Mouse (Mus musculus): ENCODE data around the gene Pycard. TPM values are rescaled to one million over a fixed set of nuclear protein-coding genes. Genes with fewer than 3 reads are reported as not detected.
"Not testable (repeated sequence)": the region's sequence is repeated elsewhere in the genome, so short reads cannot be mapped to it uniquely, and the experiment has no call there.

Gene Pycard
- polyA plus RNA-seq, 1 experiment from 2014 or later: 177 TPM

DNA sequence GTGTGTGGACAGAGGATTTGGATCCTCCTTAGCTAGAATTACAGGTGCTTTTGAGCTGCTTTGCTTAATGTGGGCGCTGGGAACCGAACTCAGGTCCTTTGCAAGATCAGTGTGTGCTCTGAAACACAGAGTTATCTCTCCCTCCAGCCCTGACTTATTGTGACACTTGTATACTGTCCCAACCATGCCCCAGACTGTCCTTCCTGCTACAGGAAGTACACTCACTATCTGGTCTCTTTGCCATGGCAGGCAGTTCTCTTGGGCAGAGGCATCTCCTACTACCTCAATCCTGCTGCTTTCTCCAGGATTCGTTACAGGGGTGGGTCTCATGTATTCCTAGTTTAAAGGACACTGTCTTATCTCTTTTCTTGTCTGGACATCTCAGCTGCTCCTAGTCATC, 24.6 kb upstream of the Pycard start:
- Histone ChIP-seq H3K4me1 (no peaks in the 10 kb centered on the region), H3K9ac (no peak overlapping the region), H3K4me3 (replicated peaks) (no peak overlapping the region), H3K4me2 (no peak overlapping the region), H3K27ac (no peak overlapping the region), H3K27me3 (replicated peaks) (no peaks in the 10 kb centered on the region), H3K9me3 (no peaks in the 10 kb centered on the region), H3K36me3 (no peaks in the 10 kb centered on the region)
- no peak for ATAC-seq (ENCODE audit: insufficient read depth, low FRiP score, low read depth)
- WGBS: 85% methylated on average over 3 of the region's 3 CpGs

DNA sequence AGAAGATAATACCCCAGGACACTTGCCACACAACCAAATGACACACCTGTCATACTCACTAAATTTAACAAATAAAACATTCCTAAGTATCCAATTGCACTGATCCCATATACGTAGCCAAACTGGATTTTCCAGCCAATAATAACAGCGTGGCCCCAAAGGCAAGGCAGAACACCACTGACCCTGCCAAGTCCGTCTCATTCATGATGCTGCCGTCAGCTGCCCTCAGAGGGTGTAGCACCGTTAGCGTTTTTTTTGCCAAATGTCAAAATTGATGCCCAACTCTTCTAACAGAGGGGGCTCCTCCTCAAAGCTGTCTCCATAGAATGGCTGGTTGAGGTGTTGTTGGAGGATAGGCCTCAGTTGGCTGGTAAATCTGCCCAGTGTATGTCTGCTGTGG, 23.0 kb upstream of the Pycard start:
- no peak overlapping the region for H3K4me3 ChIP-seq (replicated peaks)
- ATAC-seq (ENCODE audit: insufficient read depth, low FRiP score, low read depth): no peak
- 70% methylated on average over 6 of the region's 6 CpGs for WGBS
- H3K9me3 ChIP-seq: no peaks in the 10 kb centered on the region
- no peaks in the 10 kb centered on the region for H3K36me3 ChIP-seq
- no peak overlapping the region for H3K4me2 ChIP-seq
- H3K9ac ChIP-seq: no peak overlapping the region
- no peaks in the 10 kb centered on the region for H3K27me3 ChIP-seq (replicated peaks)
- H3K4me1 ChIP-seq: no peaks in the 10 kb centered on the region
- H3K27ac ChIP-seq: no peak overlapping the region

- H3K36me3 ChIP-seq; H3K27ac ChIP-seq; H3K4me2 ChIP-seq; H3K9ac ChIP-seq; H3K4me1 ChIP-seq; H3K4me3 ChIP-seq (replicated peaks); H3K9me3 ChIP-seq; H3K27me3 ChIP-seq (replicated peaks); ATAC-seq (ENCODE audit: insufficient read depth, low FRiP score, low read depth): not testable (repeated sequence)
- 54% methylated on average over 5 of the region's 5 CpGs for WGBS
Measured at GRCm38 (mm10) chr7:128016134-128016533, 22.5 kb upstream of the Pycard start.

DNA sequence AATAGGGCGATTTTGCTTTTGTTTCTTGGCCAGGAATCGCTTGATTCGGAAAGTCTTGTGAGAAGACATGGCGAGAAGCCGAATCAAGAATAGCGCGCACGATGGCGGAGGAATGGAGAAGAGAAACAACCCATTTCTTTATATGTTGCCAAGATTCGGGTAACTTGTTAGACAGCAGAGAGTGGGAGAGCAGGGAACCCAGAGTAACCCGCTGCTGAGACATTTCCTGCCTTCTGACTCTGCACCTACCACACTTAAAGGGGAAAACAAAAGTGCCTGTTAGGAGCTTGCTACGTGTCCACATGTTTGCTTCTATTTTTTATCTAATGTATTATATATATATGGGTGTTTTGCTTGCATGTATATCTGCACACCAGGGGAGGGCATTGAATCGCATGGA, 19.4 kb upstream of the Pycard start:
- WGBS: 92% methylated on average over 13 of the region's 13 CpGs

DNA sequence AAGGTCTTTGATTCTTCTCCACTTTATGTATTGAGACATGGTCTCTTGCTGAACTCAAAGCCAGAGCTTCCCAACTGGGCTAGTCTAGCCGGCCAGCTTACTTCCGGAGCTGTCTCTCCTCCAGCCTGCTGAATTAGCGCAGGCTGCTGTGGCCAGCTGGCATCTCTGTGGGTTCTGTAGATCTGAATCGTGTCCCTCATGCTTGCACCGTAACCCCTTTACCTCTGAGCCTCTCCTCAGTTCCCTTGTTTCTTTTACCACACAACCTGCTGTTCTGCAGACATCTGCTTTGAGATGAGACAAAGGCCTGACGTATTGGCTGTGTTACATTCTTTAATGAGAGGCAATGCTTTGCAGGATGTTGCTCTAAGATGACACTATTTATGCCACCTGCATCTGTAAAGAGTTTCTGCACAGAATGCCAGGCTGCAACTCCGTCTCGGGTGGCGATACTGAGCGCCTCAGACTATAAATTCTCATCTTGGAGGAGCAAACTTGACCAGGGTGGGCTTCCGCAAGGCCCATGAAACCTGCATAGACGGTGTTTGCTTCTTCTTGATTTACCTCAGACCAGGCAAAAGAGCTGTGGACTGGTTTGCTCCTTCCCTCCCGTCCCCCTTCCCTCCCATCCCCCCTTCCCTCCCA, 18.6 kb upstream of the Pycard start:
- H3K27me3 ChIP-seq (replicated peaks): no peaks in the 10 kb centered on the region
- 75% methylated on average over 13 of the region's 13 CpGs for WGBS
- ATAC-seq (ENCODE audit: insufficient read depth, low FRiP score, low read depth): no peak

More for the DNA sequence above, 19.4 kb upstream of the Pycard start:
- Histone ChIP-seq H3K9ac (no peak overlapping the region), H3K27me3 (replicated peaks) (no peaks in the 10 kb centered on the region), H3K4me1 (0 out of 2 replicates have a peak, but pooled peaks cover 2% of the 10 kb centered on the region), H3K9me3 (no peaks in the 10 kb centered on the region), H3K36me3 (no peaks in the 10 kb centered on the region), H3K27ac (no peak overlapping the region), H3K4me2 (no peak overlapping the region), H3K4me3 (replicated peaks) (no peak overlapping the region)
- ATAC-seq (ENCODE audit: insufficient read depth, low FRiP score, low read depth): no peak

DNA sequence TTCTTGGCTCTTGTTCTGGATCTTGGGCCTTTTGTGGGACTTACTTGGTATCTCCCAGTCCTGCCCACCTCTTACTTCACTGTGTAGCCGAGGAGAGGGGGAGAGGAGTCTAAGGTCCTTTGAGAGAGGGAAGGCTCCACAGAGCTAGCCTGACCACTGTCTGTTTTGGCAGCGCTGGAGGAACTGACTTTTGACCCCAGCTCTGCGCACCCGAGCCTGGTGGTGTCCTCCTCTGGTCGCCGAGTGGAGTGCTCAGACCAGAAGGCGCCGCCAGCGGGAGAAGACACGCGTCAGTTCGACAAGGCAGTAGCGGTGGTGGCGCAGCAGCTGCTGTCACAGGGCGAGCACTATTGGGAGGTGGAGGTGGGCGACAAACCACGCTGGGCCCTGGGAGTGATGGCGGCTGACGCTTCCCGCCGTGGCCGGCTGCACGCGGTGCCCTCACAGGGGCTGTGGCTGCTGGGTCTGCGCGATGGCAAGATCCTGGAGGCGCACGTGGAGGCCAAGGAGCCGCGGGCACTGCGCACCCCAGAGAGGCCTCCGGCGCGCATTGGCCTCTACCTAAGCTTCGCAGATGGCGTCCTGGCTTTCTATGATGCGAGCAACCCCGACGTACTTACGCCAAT, 16.2 kb upstream of the Pycard start:
- Histone ChIP-seq H3K36me3 (no peaks in the 10 kb centered on the region), H3K4me3 (replicated peaks) (no peak overlapping the region), H3K27me3 (replicated peaks) (no peaks in the 10 kb centered on the region), H3K9me3 (no peaks in the 10 kb centered on the region), H3K4me1 (peaks cover 2% of the 10 kb centered on the region; the same call in 1 of the 2 replicates), H3K4me2 (peak overlapping the region; percentile 27), H3K27ac (no peak overlapping the region), H3K9ac (no peak overlapping the region)
- ATAC-seq (ENCODE audit: insufficient read depth, low FRiP score, low read depth): peak; percentile 39; the same call in 1 of the 2 replicates
- 43% methylated on average over 40 of the region's 40 CpGs for WGBS

More for the DNA sequence above, 18.6 kb upstream of the Pycard start:
- Histone ChIP-seq H3K4me2 (no peak overlapping the region), H3K4me1 (0 out of 2 replicates have a peak, but pooled peaks cover 2% of the 10 kb centered on the region), H3K36me3 (no peaks in the 10 kb centered on the region), H3K9ac (no peak overlapping the region), H3K27ac (no peak overlapping the region), H3K4me3 (replicated peaks) (no peak overlapping the region), H3K9me3 (no peaks in the 10 kb centered on the region)

DNA sequence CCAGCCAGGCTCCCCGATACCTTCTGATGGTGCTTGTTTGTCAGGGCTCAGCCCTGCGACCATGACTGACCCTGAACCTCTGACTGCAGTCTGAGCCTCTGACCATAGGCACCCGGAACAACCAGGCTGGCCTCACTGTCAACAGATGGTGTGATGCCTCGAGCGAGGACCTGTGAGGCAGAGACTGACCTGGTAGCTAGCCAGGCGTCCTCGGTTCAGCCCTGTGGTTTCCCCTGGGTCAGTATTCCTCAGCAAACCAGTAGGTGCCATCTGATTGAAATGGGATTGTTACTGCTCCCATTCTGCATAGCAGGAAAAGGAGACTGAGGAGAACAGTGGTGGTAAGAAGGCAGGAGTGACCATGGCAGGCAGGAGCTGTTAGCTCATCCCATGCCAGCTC, 12.5 kb upstream of the Pycard start:
- Histone ChIP-seq H3K27me3 (replicated peaks) (no peaks in the 10 kb centered on the region), H3K9me3 (no peaks in the 10 kb centered on the region), H3K36me3 (no peaks in the 10 kb centered on the region), H3K4me1 (peaks cover 2% of the 10 kb centered on the region; the same call in 1 of the 2 replicates), H3K4me2 (no peak overlapping the region), H3K9ac (no peak overlapping the region), H3K4me3 (replicated peaks) (no peak overlapping the region), H3K27ac (no peak overlapping the region)
- WGBS: 74% methylated on average over 7 of the region's 7 CpGs
- no peak for ATAC-seq (ENCODE audit: insufficient read depth, low FRiP score, low read depth)

- no peaks in the 10 kb centered on the region for H3K36me3 ChIP-seq
- H3K9me3 ChIP-seq: no peaks in the 10 kb centered on the region
- H3K4me2 ChIP-seq: peak overlapping the region; percentile 50
- no peaks in the 10 kb centered on the region for H3K27me3 ChIP-seq (replicated peaks)
- WGBS: 23% methylated on average over 35 of the region's 35 CpGs
- peak overlapping the region; percentile 84 for H3K27ac ChIP-seq
- peaks cover under 1% of the 10 kb centered on the region; the same call in 1 of the 2 replicates for H3K4me1 ChIP-seq
- H3K4me3 ChIP-seq (replicated peaks): peak overlapping the region; percentile 20
- ATAC-seq (ENCODE audit: insufficient read depth, low FRiP score, low read depth): peak; percentile 77
- H3K9ac ChIP-seq: 0 out of 2 replicates have a peak overlapping the region, but pooled peaks have one; percentile 7
Measured at GRCm38 (mm10) chr7:128004487-128005362, 11.1 kb upstream of the Pycard start.

- WGBS: 53% methylated on average over 5 of the region's 5 CpGs
Measured at GRCm38 (mm10) chr7:128004150-128004486, 10.5 kb upstream of the Pycard start.

GRCm38 (mm10) chr7:128003688-128004087, 10.0 kb upstream of the Pycard start, which contains the start of gene Trim72:
Gene Trim72, plus strand, starts transcription at chr7:128003949.
- no peaks in the 10 kb centered on the region for H3K9me3 ChIP-seq
- no peaks in the 10 kb centered on the region for H3K27me3 ChIP-seq (replicated peaks)
- 0 out of 2 replicates have a peak within 1 kb of the TSS, but pooled peaks have one; percentile 7 for H3K9ac ChIP-seq
- peak within 1 kb of the TSS; percentile 50 for H3K4me2 ChIP-seq
- H3K4me3 ChIP-seq (replicated peaks): peak within 1 kb of the TSS; percentile 20
- H3K27ac ChIP-seq: peak within 1 kb of the TSS; percentile 84
- H3K4me1 ChIP-seq: no peaks in the 10 kb centered on the region; the same call in 1 of the 2 replicates
- no peaks in the 10 kb centered on the region for H3K36me3 ChIP-seq
- 74% methylated on average over 2 of the region's 2 CpGs for WGBS
- ATAC-seq (ENCODE audit: insufficient read depth, low FRiP score, low read depth): no peak

More at GRCm38 (mm10) chr7:128004150-128004486, 10.5 kb upstream of the Pycard start:
- H3K9ac ChIP-seq: no peak overlapping the region
- H3K36me3 ChIP-seq: no peaks in the 10 kb centered on the region
- H3K9me3 ChIP-seq: no peaks in the 10 kb centered on the region
- no peaks in the 10 kb centered on the region; the same call in 1 of the 2 replicates for H3K4me1 ChIP-seq
- no peaks in the 10 kb centered on the region for H3K27me3 ChIP-seq (replicated peaks)
- H3K27ac ChIP-seq: peak overlapping the region; percentile 84; the same call in 1 of the 2 replicates
- H3K4me2 ChIP-seq: peak overlapping the region; percentile 50
- peak overlapping the region; percentile 20; the same call in 1 of the 2 replicates for H3K4me3 ChIP-seq (replicated peaks)
- ATAC-seq (ENCODE audit: insufficient read depth, low FRiP score, low read depth): no peak

- H3K4me1 ChIP-seq: no peaks in the 10 kb centered on the region; the same call in 1 of the 2 replicates
- no peak overlapping the region for H3K9ac ChIP-seq
- no peak overlapping the region for H3K27ac ChIP-seq
- H3K9me3 ChIP-seq: no peaks in the 10 kb centered on the region
- ATAC-seq (ENCODE audit: insufficient read depth, low FRiP score, low read depth): no peak
- no peaks in the 10 kb centered on the region for H3K36me3 ChIP-seq
- WGBS: 77% methylated on average over 6 of the region's 6 CpGs
- no peak overlapping the region for H3K4me2 ChIP-seq
- H3K27me3 ChIP-seq (replicated peaks): no peaks in the 10 kb centered on the region
- H3K4me3 ChIP-seq (replicated peaks): no peak overlapping the region
Measured at GRCm38 (mm10) chr7:128003098-128003497, 9.4 kb upstream of the Pycard start.
